Comparison of ENCODE assay signal across 10 mouse cellular contexts in genomic region chr8:48451247-48451635, GRCm38 (mm10).
DNase-seq lines count a peak whose midpoint lies in the region; ATAC-seq lines count a peak whose summit lies in the region.
"Had no signal": no experiment of that assay in that cellular context is flagged by ENCODE, and none has a peak within 500 bp of the region (broad histone marks: within the 10 kb centered on the region; RNA-seq: fewer than 3 reads in every experiment).

No protein-coding gene starts in this region.

- H3K4me1 ChIP-seq in embryonic facial prominence, embryonic 10.5 days, result peaks cover 45% of the 10 kb centered on the region
- H3K4me1 ChIP-seq in midbrain, embryonic 11.5 days (ENCODE audit: control insufficient read depth, insufficient read depth, low read length), result peaks cover 32% of the 10 kb centered on the region

- H3K9ac ChIP-seq in midbrain, embryonic 11.5 days (ENCODE audit: low read length), result peak overlapping the region; percentile 7; the same call in 1 of the 2 replicates

- WGBS in embryonic facial prominence, embryonic 10.5 days, result 38% methylated on average over 7 of the region's 7 CpGs
- 14% methylated on average over 7 of the region's 7 CpGs for WGBS in midbrain, embryonic 11.5 days

- H3K27me3 ChIP-seq in embryonic facial prominence, embryonic 10.5 days (replicated peaks; ENCODE audit: low read depth, poor library complexity, severe bottlenecking), result no peaks in the 10 kb centered on the region
- H3K27me3 ChIP-seq in midbrain, embryonic 11.5 days (ENCODE audit: control insufficient read depth, insufficient read depth, low read length), result no peaks in the 10 kb centered on the region

- ATAC-seq in midbrain, embryonic 11.5 days (ENCODE audit: low FRiP score), result peak; percentile 36; the same call in 1 of the 2 replicates

- intact Hi-C loops in gastrocnemius, postnatal 14 days (cut with DNase I; ENCODE audit: low total_unique reads), result no loop called here

- H3K27ac ChIP-seq in embryonic facial prominence, embryonic 10.5 days (replicated peaks), result peak overlapping the region; percentile 45
- peak overlapping the region; percentile 40; the same call in 1 of the 2 replicates for H3K27ac ChIP-seq in midbrain, embryonic 11.5 days (ENCODE audit: low read depth, low read length)

- H3K4me2 ChIP-seq in midbrain, embryonic 11.5 days, result peak overlapping the region; percentile 11; the same call in 1 of the 2 replicates

- peak; percentile 13 for DNase-seq in gastrocnemius, postnatal 10 days
- no peak for DNase-seq in gastrocnemius, adult 8-10 months (ENCODE audit: low spot score in 2 of 2)
- DNase-seq in embryonic facial prominence, embryonic 10.5 days (ENCODE audit: low spot score), result peak; percentile 27
- DNase-seq in gastrocnemius, postnatal 14 days, result peak; percentile 9
- no peak for DNase-seq in midbrain, embryonic 11.5 days (ENCODE audit: low spot score, missing footprints)
- no peak for DNase-seq in kidney, postnatal 4 days
- no peak for DNase-seq in thymus, postnatal 0 days (ENCODE audit: low spot score)
- no peak for DNase-seq in cerebellum, postnatal 4 days (ENCODE audit: low spot score in 2 of 2)
- DNase-seq: kidney, adult 9 months; lung, postnatal 36 days had no signal

- H3K4me3 ChIP-seq in embryonic facial prominence, embryonic 10.5 days, result peak overlapping the region; percentile 21; the same call in 1 of the 2 replicates
- H3K4me3 ChIP-seq in midbrain, embryonic 11.5 days (ENCODE audit: low read depth, low read length), result no peak overlapping the region

- no peaks in the 10 kb centered on the region for H3K9me3 ChIP-seq in embryonic facial prominence, embryonic 10.5 days
- no peaks in the 10 kb centered on the region for H3K9me3 ChIP-seq in midbrain, embryonic 11.5 days (ENCODE audit: control insufficient read depth, low read length)

- H3K36me3 ChIP-seq in embryonic facial prominence, embryonic 10.5 days (replicated peaks), result peaks cover 5% of the 10 kb centered on the region; the same call in 1 of the 2 replicates
- no peaks in the 10 kb centered on the region for H3K36me3 ChIP-seq in midbrain, embryonic 11.5 days (ENCODE audit: control insufficient read depth, insufficient read depth, low read length)

Comparison
In these comparisons a context has a peak if more than half of its experiments do, and no peak if none do; other contexts are left out.
1. DNase-seq: peak in gastrocnemius, postnatal 10 days (single experiment), embryonic facial prominence, embryonic 10.5 days (single experiment) and gastrocnemius, postnatal 14 days (single experiment); none in gastrocnemius, adult 8-10 months (0 of 2), midbrain, embryonic 11.5 days (single experiment), kidney, postnatal 4 days (0 of 2), thymus, postnatal 0 days (single experiment) and cerebellum, postnatal 4 days (0 of 2).